Mouse (Mus musculus): ENCODE results near the gene Dock3.

DNA sequence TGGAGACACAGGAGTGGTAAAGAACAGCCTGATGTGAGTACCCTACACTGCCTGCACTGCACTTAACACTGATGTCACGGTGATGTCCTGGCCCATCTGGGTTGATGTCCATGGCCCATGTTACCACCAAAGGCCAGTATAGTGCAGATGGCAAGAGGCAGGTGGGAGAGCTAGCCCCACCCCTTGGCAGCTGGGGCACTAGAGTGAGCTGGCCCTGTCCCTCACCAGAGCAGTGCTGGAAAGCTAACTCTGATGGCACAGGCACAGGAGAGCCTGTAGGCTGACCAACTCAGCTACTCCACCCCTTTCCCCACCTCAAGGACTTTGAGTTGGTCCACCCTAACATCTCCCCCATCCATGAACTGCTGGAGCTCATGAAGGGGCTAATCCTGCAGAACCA is 7.1 kb downstream of the Dock3 start:
- TF ChIP-seq CTCF (conservative IDR thresholded peaks at IDR 0.05; ENCODE audit: low read length) (no peak), POU5F1 (IDR thresholded peaks at IDR 0.05; ENCODE audit: borderline replicate concordance, low read length) (no peak), NANOG (IDR thresholded peaks at IDR 0.05; ENCODE audit: borderline replicate concordance, low read length) (no peak)

Measured in E14TG2a.4 (cell line).